Mouse (Mus musculus) liver, embryonic 14.5 days (tissue): ENCODE measurements around the gene Frmd4a.

Experiments used
- CTCF ChIP-seq: IDR thresholded peaks from 2 replicates; pipeline ENCODE4 v1.5.1; 2016; ENCODE audit warnings: antibody characterized with exemption, low read depth, control low read depth
- EP300 ChIP-seq: IDR thresholded peaks from 2 replicates; pipeline ENCODE4 v1.6.1; 2016; ENCODE audit warnings: antibody characterized with exemption, low read depth

DNA sequence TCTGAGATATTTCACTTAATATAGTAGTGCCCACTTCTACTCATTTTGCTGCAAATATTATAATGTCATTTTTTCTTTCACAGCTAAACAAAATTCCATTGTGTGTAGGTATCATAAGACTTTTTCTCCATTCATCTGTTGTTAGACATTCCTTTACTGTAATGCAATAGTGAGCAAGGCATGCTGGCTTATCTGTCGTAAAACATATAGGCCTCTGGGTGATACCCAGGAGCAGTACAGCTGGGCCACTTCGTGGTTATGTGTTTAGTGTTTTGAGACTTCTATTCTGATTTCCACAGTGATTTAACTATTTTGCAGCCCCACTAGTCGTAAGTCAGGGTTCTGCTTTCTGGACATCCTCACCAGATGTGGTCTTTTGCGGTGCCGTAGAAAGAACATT, 236.6 kb downstream of the Frmd4a start:
- TF ChIP-seq CTCF: no peak
- no peak for TF ChIP-seq EP300
